Mouse (Mus musculus): ENCODE results near the gene Cyb561d2. TPM values are rescaled to one million over a fixed set of nuclear protein-coding genes. Genes with fewer than 3 reads are reported as not detected.

The Cyb561d2 gene
- polyA plus RNA-seq, 1 experiment, result 62.6 TPM

- no peaks in the 10 kb centered on the region for H3K27me3 ChIP-seq (replicated peaks; ENCODE audit: control insufficient read depth, insufficient read depth, low read length)
- H3K36me3 ChIP-seq (ENCODE audit: control insufficient read depth, insufficient read depth, low read length), result 0 out of 2 replicates have a peak, but pooled peaks cover 2% of the 10 kb centered on the region
- DNase-seq, result no peak
- WGBS, result 96% methylated on average over 3 of the region's 3 CpGs
- H3K4me1 ChIP-seq (ENCODE audit: control insufficient read depth, insufficient read depth, low read length), result peaks cover 17% of the 10 kb centered on the region; the same call in 1 of the 2 replicates
- no peak overlapping the region for H3K4me3 ChIP-seq (ENCODE audit: insufficient read depth, low read depth, low read length)
- no peak overlapping the region for H3K27ac ChIP-seq (ENCODE audit: insufficient read depth, low read depth, low read length)
- TF ChIP-seq POLR2A (IDR thresholded peaks at IDR 0.05; ENCODE audit: low read depth, low read length) (no peak), CTCF (conservative IDR thresholded peaks at IDR 0.05; ENCODE audit: insufficient read depth, insufficient read length, low read depth, low read length) (no peak)
Observed at GRCm38 (mm10) chr9:107538711-107539110, 3.3 kb downstream of the Cyb561d2 start.

GRCm38 (mm10) chr9:107538231-107538630, 3.8 kb downstream of the Cyb561d2 start:
- WGBS, result 92% methylated on average over 7 of the region's 7 CpGs
- TF ChIP-seq CTCF (conservative IDR thresholded peaks at IDR 0.05; ENCODE audit: insufficient read depth, insufficient read length, low read depth, low read length), result no peak
- no peak for TF ChIP-seq POLR2A (IDR thresholded peaks at IDR 0.05; ENCODE audit: low read depth, low read length)

GRCm38 (mm10) chr9:107534408-107535202, 7.4 kb downstream of the Cyb561d2 start:
- TF ChIP-seq CTCF (conservative IDR thresholded peaks at IDR 0.05; ENCODE audit: insufficient read depth, insufficient read length, low read depth, low read length), result no peak
- no peak for TF ChIP-seq POLR2A (IDR thresholded peaks at IDR 0.05; ENCODE audit: low read depth, low read length)
- peaks cover 13% of the 10 kb centered on the region; the same call in 1 of the 2 replicates for H3K4me1 ChIP-seq (ENCODE audit: control insufficient read depth, insufficient read depth, low read length)
- 0 out of 2 replicates have a peak, but pooled peaks cover 2% of the 10 kb centered on the region for H3K36me3 ChIP-seq (ENCODE audit: control insufficient read depth, insufficient read depth, low read length)
- no peaks in the 10 kb centered on the region for H3K27me3 ChIP-seq (replicated peaks; ENCODE audit: control insufficient read depth, insufficient read depth, low read length)
- H3K27ac ChIP-seq (ENCODE audit: insufficient read depth, low read depth, low read length), result peak overlapping the region; percentile 91
- no peak for DNase-seq
- H3K4me3 ChIP-seq (ENCODE audit: insufficient read depth, low read depth, low read length), result peak overlapping the region; percentile 89
- under 1% methylated on average over 40 of the region's 40 CpGs for WGBS

More at GRCm38 (mm10) chr9:107538231-107538630, 3.8 kb downstream of the Cyb561d2 start:
- Histone ChIP-seq H3K27ac (ENCODE audit: insufficient read depth, low read depth, low read length) (no peak overlapping the region), H3K4me3 (ENCODE audit: insufficient read depth, low read depth, low read length) (no peak overlapping the region), H3K27me3 (replicated peaks; ENCODE audit: control insufficient read depth, insufficient read depth, low read length) (no peaks in the 10 kb centered on the region), H3K4me1 (ENCODE audit: control insufficient read depth, insufficient read depth, low read length) (peaks cover 17% of the 10 kb centered on the region; the same call in 1 of the 2 replicates), H3K36me3 (ENCODE audit: control insufficient read depth, insufficient read depth, low read length) (0 out of 2 replicates have a peak, but pooled peaks cover 2% of the 10 kb centered on the region)
- DNase-seq, result no peak

- under 1% methylated on average over 48 of the region's 48 CpGs for WGBS
- H3K27me3 ChIP-seq (replicated peaks; ENCODE audit: control insufficient read depth, insufficient read depth, low read length), result no peaks in the 10 kb centered on the region
- H3K27ac ChIP-seq (ENCODE audit: insufficient read depth, low read depth, low read length), result peak within 1 kb of the TSS; percentile 91
- peak within 1 kb of the TSS; percentile 89 for H3K4me3 ChIP-seq (ENCODE audit: insufficient read depth, low read depth, low read length)
- 0 out of 2 replicates have a peak, but pooled peaks cover 2% of the 10 kb centered on the region for H3K36me3 ChIP-seq (ENCODE audit: control insufficient read depth, insufficient read depth, low read length)
- peaks cover 13% of the 10 kb centered on the region; the same call in 1 of the 2 replicates for H3K4me1 ChIP-seq (ENCODE audit: control insufficient read depth, insufficient read depth, low read length)
- DNase-seq, result peak; percentile 98
- TF ChIP-seq POLR2A (IDR thresholded peaks at IDR 0.05; ENCODE audit: low read depth, low read length) (peak; percentile 49), CTCF (conservative IDR thresholded peaks at IDR 0.05; ENCODE audit: insufficient read depth, insufficient read length, low read depth, low read length) (no peak)
Observed at GRCm38 (mm10) chr9:107533791-107534407, 8.1 kb downstream of the Cyb561d2 start, which contains the start of gene Tmem115. Tmem115 (plus strand) TSS chr9:107533945.

GRCm38 (mm10) chr9:107526198-107527026, 15.6 kb downstream of the Cyb561d2 start:
- 6% methylated on average over 44 of the region's 44 CpGs for WGBS
- no peaks in the 10 kb centered on the region for H3K27me3 ChIP-seq (replicated peaks; ENCODE audit: control insufficient read depth, insufficient read depth, low read length)
- TF ChIP-seq CTCF (conservative IDR thresholded peaks at IDR 0.05; ENCODE audit: insufficient read depth, insufficient read length, low read depth, low read length), result no peak
- TF ChIP-seq POLR2A (IDR thresholded peaks at IDR 0.05; ENCODE audit: low read depth, low read length), result no peak
- DNase-seq, result peak; percentile 84
- H3K4me3 ChIP-seq (ENCODE audit: insufficient read depth, low read depth, low read length), result peak overlapping the region; percentile 17; the same call in 1 of the 2 replicates
- H3K4me1 ChIP-seq (ENCODE audit: control insufficient read depth, insufficient read depth, low read length), result no peaks in the 10 kb centered on the region; the same call in 1 of the 2 replicates
- H3K36me3 ChIP-seq (ENCODE audit: control insufficient read depth, insufficient read depth, low read length), result no peaks in the 10 kb centered on the region
- no peak overlapping the region for H3K27ac ChIP-seq (ENCODE audit: insufficient read depth, low read depth, low read length)

GRCm38 (mm10) chr9:107522400-107522711, 19.6 kb downstream of the Cyb561d2 start:
- H3K27ac ChIP-seq (ENCODE audit: insufficient read depth, low read depth, low read length), result no peak overlapping the region
- 38% methylated on average over 2 of the region's 2 CpGs for WGBS
- no peak overlapping the region for H3K4me3 ChIP-seq (ENCODE audit: insufficient read depth, low read depth, low read length)
- no peak for DNase-seq
- no peaks in the 10 kb centered on the region for H3K4me1 ChIP-seq (ENCODE audit: control insufficient read depth, insufficient read depth, low read length)
- no peaks in the 10 kb centered on the region for H3K36me3 ChIP-seq (ENCODE audit: control insufficient read depth, insufficient read depth, low read length)
- no peaks in the 10 kb centered on the region for H3K27me3 ChIP-seq (replicated peaks; ENCODE audit: control insufficient read depth, insufficient read depth, low read length)
- TF ChIP-seq POLR2A (IDR thresholded peaks at IDR 0.05; ENCODE audit: low read depth, low read length) (no peak), CTCF (conservative IDR thresholded peaks at IDR 0.05; ENCODE audit: insufficient read depth, insufficient read length, low read depth, low read length) (no peak)
